7 mouse cellular contexts compared by ENCODE assay signal in genomic region chr7:60622271-60623249, GRCm38 (mm10).
DNase-seq lines count a peak whose midpoint lies in the region; ATAC-seq and TF ChIP-seq lines count a peak whose summit lies in the region.
"Not testable (repeated sequence)": the region's sequence is repeated elsewhere in the genome, so short reads cannot be mapped to it uniquely, and the experiment has no call there.

No protein-coding gene starts in this region.

- peak overlapping the region; percentile 55 for H3K4me2 ChIP-seq in embryonic facial prominence, embryonic 13.5 days

- not testable (repeated sequence) for H3K36me3 ChIP-seq in embryonic facial prominence, embryonic 13.5 days; heart, embryonic 10.5 days; kidney, adult 2 months (ENCODE audit: control insufficient read depth, insufficient read depth, low read length)

- TF ChIP-seq POLR2A in kidney, adult 2 months (IDR thresholded peaks at IDR 0.05; ENCODE audit: low read depth, low read length), result not testable (repeated sequence)

- TF ChIP-seq CTCF in kidney, adult 2 months (conservative IDR thresholded peaks at IDR 0.05; ENCODE audit: insufficient read depth, insufficient read length, low read depth, low read length), result not testable (repeated sequence)

- peak; percentile 72; the same call in 1 of the 2 replicates for ATAC-seq in embryonic facial prominence, embryonic 13.5 days (ENCODE audit: insufficient number of reproducible peaks, insufficient read depth, low FRiP score, low TSS enrichment, low read depth)

- WGBS in embryonic facial prominence, embryonic 13.5 days, result 27% methylated on average over 29 of the region's 29 CpGs
- 23% methylated on average over 29 of the region's 29 CpGs for WGBS in heart, embryonic 10.5 days
- WGBS in kidney, adult 2 months, result 27% methylated on average over 29 of the region's 29 CpGs

- H3K9ac ChIP-seq in embryonic facial prominence, embryonic 13.5 days, result not testable (repeated sequence)

- intact Hi-C loops in left cerebral cortex, postnatal 14 days (cut with DNase I), result not testable (repeated sequence)

- not testable (repeated sequence) for H3K27me3 ChIP-seq in embryonic facial prominence, embryonic 13.5 days; heart, embryonic 10.5 days (ENCODE audit: insufficient read depth, poor library complexity, severe bottlenecking); kidney, adult 2 months (replicated peaks; ENCODE audit: control insufficient read depth, insufficient read depth, low read length)

- peak overlapping the region; percentile 39 for H3K4me3 ChIP-seq in embryonic facial prominence, embryonic 13.5 days
- peak overlapping the region; percentile 47 for H3K4me3 ChIP-seq in heart, embryonic 10.5 days
- peak overlapping the region; percentile 31; the same call in 1 of the 2 replicates for H3K4me3 ChIP-seq in kidney, adult 2 months (ENCODE audit: insufficient read depth, low read depth, low read length)

- H3K27ac ChIP-seq in embryonic facial prominence, embryonic 13.5 days; heart, embryonic 10.5 days; kidney, adult 2 months (ENCODE audit: insufficient read depth, low read depth, low read length): not testable (repeated sequence)

- not testable (repeated sequence) for H3K4me1 ChIP-seq in embryonic facial prominence, embryonic 13.5 days; heart, embryonic 10.5 days; kidney, adult 2 months (ENCODE audit: control insufficient read depth, insufficient read depth, low read length)

- H3K9me3 ChIP-seq in embryonic facial prominence, embryonic 13.5 days; heart, embryonic 10.5 days: not testable (repeated sequence)

- DNase-seq in c-Kit-positive CD71-negative TER-119-negative erythroid progenitor cells, embryonic 14.5 days (ENCODE audit: low read depth), result peak; percentile 10
- peak; percentile 81 for DNase-seq in heart, embryonic 10.5 days (ENCODE audit: low spot score)
- DNase-seq in kidney, adult 2 months, result peak; percentile 7
- DNase-seq in left cerebral cortex, postnatal 14 days (ENCODE audit: low spot score in 2 of 2), result peak; percentile 28 to 62
- DNase-seq in lung, postnatal 14 days, result peak; percentile 8
- peak; percentile 68 for DNase-seq in retina, embryonic 14.5 days (ENCODE audit: low spot score)

Comparison
In these comparisons a context has a peak if more than half of its experiments do, and no peak if none do; other contexts are left out.
1. DNase-seq: peak in every context shown above with its lines; median percentile 81 in heart, embryonic 10.5 days; 68 in retina, embryonic 14.5 days; 45 in left cerebral cortex, postnatal 14 days; 10 in c-Kit-positive CD71-negative TER-119-negative erythroid progenitor cells, embryonic 14.5 days; 8 in lung, postnatal 14 days; 7 in kidney, adult 2 months.